Mouse (Mus musculus) cerebellum, adult 11-12 months (tissue): Measurements from ENCODE around the gene Ttyh3.

ENCODE experiments used
- DNase-seq: peaks from one replicate; pipeline ENCODE4 v3.0.0; 2022

Gene Ttyh3

DNA sequence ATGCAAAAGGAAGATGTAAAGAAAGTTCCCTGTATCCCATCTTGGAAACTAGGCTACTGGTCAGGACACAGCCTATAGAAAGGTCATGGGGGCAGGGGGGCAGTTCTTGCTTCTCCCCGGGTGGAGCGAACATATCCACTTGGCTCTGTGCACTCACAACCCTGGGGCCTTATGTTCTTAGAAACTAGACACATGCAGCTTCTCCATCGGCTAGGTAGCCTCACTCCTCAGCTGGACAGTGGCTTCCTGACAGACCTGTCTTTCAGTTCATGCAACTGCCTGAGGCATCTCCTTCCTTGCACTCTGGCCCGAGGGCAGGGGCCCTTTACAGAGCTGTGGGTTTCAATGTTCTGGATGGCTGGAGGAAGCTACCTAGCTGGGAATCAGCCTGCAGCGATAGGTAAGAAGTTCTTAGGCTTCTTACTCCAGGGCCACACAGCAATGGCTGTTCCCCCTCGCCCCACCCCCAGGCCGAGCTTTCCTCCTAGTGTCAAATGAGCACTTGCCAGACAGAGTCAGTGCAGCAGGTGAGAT, 1.1 kb upstream of the Ttyh3 start:
- DNase-seq = peak; percentile 52

DNA sequence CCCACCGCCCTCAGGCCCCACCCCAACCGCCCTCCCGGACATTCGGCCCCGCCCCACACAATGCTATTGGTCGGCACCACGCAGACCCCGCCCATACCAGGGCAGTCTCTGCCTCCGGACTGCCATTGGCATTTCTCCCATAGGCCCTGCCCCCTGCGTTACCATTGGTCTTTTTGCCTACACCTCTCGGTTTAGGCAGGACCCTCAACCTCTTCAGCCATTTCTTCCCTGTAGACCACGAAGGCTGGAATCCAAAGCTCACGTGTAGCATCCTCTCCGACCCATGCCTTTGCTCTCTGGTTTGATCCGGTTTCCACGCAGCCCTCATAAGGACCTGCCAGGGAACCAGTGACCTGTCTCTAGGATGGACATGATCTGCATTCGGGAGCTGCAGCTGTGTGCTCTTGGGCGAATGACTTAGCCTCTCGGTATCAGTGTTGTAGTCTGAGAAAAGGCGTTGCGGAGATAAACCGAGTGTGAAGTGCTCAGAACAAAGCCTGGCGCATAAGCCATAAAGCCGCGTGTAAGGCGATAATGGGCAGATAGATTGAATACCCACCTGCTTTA, 353 bp upstream of the Ttyh3 start:
- DNase-seq = peak; percentile 97

DNA sequence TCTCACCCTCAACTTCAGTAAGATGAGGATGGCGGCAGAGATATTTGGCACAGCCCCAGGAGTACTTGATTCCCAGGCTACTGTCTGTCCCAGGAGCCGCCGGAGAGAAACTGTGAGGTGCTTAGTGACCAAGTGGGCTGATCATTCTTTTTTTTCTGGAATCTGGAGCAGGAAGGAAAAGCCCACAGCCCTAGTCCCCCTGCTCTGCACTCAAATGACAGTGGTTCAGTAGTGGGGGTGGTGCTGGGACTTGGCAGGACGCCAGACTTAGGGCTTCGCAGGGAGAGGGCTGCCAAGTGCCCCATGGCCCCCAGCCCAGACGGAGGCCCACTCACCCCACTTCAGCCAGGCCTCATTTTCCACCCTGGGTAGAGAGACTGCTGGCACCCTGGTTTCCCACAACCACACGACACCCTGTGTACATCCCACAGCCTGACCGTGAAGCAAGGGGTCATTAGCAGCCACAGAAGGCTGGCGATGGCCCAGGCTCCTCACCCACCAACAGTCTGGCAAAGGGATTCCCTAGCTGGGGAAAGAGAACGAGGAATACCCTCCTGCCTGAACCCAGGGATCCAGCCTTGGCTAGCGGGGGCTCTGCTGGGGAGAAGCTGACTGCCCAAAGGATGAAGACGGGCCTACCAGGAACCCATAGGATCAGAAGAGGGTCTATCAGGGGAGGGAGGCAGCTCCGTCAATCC, 861 bp downstream of the Ttyh3 start:
- peak; percentile 73 for DNase-seq

DNA sequence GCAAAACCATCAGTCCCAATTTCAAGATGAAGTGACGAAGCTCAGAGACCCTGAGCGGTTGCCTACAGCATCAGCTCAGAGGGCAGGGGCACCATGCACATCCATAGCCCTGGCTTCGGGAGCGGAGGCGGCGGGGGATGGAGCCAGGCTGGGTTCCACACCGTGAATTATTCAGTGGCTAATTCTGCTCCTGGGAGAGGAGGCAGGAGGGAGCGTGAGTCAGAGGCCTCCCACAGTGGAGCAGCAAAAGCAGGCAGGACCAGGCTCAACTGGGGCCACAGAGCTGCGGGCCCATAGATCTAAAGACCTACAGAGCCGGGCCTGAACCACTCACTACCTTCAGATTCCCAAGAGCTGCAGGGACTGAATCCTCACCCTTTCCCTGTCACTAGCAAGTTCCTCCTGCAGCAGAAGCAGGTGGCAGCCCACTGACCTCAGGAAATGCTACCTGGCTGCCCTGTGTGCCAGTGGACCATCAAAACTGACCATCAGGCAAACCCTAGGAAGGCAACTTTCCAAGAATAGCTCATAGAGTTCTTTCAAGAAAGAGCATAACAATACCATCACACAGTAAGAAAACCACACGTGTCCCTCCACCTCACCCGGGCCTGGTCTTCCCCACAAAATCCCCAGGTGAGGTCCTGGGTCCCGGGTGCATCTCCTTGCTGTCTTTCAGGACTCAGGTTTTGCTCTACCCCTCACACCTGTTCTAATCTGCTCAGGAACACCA, 1.6 kb downstream of the Ttyh3 start:
- DNase-seq = peak; percentile 42

DNA sequence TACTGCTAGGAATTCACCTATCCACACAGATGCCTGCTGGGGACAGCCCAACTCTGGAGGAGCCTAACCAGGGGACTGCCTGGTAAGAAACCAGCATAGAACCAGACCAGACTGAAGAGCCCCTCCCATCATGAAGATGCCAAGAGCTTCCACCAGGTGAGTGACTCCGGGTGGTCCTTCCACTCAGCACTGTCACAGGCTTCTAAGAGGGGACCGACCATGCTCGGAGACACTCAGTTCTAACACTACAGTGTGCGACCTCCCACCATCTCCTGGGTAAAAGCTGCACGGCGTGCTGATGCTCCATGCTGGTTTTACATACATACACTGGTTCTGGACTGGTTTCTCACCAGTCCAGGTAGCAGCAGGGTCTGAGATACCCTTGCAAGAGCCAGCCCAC, 2.7 kb downstream of the Ttyh3 start:
- DNase-seq = no peak

DNA sequence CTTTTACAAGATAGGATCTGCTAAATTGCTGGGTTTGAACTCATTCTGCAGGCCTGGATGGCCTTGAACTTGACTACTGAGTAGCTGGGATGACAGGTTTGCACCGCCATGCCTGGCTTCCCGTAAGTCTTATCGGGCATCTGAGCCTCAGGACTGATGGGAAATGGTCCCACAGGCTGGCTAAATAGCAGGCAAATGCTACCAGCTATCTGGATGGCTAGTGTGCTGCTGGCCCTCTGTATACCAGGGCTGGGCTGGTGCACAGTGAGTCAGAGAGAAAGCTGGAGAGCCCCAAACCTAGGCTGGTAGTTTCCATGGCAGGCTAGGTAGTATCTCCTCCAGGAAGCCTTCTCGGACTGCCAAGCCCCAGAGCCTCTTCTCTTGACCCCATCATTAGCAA, 3.4 kb downstream of the Ttyh3 start:
- DNase-seq = no peak

DNA sequence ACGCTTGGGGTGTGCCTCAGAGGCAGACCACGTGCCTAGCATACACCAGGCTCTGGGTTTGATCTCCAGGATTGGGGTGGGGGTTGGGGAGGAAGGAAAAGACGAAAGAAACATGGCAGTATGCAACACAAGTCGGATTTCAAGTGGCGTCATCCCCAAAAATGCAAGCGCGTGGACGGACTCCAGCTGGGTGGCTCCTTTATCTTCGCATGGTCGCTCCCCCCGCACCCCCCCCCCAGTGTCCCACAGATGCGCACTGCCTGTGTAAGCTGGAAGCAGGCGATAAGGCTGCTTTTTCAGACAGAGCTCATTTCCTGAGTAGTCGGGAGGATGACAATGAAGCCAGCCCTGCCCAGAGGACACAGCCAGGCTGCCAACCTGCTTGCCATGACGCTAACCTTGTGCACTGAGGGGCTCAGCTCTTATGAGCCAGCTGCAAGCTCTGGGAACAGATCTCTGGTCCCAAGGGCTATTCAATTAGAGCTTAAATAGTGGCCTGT, 4.1 kb downstream of the Ttyh3 start:
- no peak for DNase-seq

DNA sequence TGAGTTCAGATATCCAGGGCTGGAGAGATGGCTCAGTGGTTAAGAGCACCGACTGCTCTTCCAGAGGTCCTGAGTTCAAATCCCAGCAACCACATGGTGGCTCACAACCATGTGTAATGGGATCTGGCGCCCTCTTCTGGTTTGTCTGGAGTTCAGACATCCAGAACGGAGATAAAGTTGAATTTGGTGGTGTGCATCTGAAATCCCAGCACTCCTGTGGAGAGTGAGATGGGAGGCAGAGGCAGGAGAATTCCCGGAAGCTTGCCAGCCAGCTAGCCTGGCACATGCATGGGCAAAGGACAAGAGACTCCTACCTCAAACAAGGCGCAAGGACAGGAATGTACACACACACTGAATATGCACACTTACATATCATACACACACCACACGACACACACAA, 4.6 kb downstream of the Ttyh3 start:
- DNase-seq = no peak

DNA sequence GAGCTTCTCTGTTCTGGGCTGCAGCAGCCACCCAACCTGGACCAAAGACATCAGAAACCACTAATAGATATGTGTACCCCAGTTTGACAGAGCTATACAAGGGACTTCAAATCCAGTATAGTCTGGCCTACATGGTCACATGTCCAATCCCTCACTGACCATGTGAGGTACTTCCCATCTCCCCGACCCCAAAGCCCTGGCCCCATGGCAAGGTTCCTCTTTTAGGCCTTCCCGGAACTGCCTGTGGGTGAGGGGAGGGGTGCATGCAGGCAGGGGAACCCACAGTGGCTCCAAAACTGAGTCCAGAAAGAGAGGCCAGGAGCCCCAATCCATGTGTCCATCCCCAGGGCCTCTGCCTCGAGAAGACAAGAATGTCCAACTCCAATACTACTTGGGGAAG, 6.8 kb downstream of the Ttyh3 start:
- no peak for DNase-seq

DNA sequence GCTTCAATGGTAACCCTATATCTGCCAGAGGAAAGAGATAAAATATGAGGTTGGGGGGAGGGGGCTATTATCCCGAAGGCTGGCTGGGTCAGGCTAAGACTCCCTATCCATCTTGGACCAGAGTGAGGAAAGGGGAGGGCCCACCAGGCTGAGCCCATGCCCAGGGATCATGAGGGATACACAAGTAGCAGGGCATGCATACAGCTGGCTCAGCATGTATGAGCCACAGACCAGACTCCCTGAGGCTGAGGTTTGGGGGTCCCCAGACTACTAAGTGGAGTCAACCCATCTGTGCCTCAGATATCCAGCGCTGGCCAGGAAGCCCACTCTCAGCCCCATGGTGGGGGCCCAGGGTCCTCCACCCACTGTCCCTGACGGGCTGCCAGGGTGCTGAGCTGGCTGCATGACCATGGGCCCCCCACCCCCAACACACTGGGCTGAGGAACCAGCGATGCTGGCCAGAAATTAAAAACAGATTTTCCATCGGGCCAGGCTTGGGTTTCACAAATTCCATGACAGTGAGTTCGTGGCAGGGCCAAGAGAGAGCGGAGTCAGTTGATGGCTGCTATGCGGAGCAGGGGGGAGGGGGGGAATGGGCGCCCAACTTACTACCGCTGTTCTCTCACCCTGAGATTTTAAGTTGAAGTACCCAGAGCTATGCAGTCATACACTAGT, 7.4 kb downstream of the Ttyh3 start:
- no peak for DNase-seq

DNA sequence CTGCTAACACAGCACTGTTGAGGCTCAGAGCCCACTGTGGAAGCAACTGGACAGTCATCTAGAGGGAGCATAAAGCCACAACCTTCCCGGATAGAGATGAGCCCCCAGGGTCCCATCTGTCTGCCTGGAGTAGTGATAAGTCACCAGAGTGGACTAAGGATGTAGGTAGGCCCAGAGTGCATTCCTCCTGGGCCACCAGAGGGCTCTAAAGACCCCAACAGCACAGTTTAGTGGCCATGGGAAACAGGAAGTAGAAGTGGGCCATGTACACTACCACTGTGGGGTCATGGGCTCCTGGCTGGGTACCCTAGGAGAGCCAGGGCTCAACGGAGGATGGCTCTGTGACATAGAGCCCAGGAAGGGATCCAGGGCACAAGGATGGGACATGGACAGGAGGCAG, 8.0 kb downstream of the Ttyh3 start:
- no peak for DNase-seq

DNA sequence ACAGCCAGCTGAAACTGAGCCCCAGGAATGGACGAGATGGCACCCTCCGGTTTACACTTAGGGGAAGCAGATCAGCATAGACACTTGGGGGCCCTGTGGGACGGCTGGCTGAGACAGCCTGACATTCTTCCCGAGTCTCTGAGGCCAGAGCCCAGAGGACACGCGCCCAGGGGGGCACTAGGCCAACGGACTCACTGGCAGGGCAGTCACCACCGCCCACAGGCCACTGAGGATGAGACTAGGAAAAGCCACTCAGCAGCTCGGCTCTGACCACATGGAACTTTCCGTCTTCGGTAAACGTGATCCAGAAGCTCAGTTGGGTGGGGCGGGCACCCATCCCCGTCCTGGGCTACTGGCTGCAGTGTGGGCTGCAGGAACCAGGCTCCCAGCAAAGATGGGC, 9.0 kb downstream of the Ttyh3 start:
- no peak for DNase-seq

DNA sequence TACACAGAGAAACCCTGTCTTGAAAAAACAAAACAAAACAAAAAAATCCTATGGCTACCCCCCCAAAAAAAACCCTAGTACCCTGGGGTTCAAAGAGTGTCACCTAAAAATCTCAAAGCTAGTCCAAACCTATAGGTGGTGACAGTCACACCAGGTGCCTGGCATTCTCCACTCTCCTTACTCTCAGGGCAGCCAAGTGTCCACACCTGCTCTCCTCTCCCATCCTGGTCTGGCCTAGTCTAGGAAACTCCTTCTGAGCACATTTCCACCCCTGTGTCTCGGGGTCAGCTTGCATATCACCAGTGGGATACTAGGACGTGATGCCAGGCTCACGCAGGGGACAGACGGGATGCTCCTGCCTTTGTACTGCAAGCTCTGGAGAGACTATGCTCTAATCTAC, 9.5 kb downstream of the Ttyh3 start:
- DNase-seq = no peak

DNA sequence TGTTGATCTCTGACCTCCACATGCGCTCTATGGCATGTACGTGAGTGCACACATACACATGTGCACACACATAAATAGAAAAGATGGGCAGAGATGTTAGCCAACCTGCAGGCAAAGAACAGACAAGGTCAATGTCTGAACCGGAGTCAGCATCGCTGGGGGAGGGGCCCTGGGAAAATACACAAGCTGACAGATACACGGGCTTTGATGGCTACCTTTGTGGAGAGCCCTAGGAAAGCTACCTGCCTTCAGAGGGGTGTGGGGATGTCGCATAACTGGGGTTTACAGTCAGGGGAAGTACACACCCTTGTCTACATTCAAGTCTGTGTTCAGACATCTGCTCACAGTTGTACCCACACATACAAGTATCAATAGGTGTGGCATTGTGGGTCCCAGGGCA, 10.3 kb downstream of the Ttyh3 start:
- DNase-seq = no peak

DNA sequence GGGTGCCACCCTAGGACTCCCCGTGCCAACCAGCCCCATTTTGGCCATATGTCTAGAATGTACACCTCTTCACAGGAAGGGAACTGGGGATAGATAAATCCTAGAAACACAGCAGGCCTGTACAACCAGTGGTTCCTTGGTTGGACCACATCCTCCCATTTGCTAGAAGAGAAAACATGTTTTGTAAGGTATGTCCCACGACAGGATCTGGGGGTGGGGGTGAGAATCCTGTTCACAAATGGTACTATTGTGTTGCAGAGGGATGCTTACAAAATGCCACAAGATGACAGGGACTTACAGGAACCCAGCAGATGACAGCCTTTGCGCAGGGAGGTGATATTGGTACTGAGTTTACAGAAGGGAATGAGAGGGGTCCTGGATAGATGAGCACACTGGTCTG, 10.8 kb downstream of the Ttyh3 start:
- DNase-seq = no peak

DNA sequence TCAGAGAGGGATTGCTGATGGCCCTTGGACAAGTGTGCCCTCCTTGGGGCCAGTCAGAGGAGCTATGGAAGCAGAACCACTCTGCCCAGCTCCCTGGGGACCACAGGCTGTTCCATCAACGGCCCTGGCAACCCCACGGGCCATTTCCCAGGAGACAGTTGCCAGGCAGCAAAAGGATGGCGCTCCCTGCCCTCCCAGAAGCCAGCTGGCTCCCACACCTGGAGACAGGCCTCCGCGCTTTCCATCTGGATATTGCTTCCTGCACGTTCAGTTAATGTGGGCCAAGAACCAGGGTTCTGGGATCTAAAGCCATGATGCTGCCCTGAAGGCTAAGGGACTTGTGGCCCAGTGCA, 11.8 kb downstream of the Ttyh3 start:
- no peak for DNase-seq

DNA sequence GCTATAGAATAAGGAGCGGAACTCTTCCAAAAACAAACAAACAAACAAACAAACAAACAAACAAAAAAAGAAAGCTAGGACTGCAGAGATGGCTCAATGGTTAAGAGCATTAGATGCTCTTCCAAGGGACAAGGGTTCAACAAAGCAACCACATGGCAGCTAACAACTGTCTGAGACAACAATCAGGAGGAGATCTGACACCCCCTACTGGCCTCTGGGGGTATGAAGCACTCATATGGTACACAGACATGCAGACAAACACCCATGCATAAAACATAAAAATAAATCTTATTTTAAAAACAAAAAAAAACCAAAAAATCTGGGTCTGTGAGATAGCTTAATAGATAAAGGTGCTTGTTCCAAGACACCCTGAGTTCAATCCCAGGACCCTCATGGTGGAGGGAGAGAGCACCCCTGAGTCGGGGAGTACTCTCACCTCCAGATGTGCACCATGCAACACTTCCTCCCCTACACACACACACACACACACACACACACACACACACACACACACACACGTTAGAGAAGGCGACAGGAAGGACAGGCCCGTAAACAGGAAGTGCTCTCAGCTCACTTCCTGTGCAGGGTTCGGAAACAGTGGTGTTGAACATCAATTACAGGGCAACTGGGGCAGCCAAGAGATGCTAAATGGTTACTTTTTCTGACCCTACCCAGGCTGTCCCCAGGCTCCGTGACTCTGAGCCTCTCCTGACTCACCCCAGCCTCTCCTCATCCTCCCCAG, 12.3 kb downstream of the Ttyh3 start:
- DNase-seq = no peak

DNA sequence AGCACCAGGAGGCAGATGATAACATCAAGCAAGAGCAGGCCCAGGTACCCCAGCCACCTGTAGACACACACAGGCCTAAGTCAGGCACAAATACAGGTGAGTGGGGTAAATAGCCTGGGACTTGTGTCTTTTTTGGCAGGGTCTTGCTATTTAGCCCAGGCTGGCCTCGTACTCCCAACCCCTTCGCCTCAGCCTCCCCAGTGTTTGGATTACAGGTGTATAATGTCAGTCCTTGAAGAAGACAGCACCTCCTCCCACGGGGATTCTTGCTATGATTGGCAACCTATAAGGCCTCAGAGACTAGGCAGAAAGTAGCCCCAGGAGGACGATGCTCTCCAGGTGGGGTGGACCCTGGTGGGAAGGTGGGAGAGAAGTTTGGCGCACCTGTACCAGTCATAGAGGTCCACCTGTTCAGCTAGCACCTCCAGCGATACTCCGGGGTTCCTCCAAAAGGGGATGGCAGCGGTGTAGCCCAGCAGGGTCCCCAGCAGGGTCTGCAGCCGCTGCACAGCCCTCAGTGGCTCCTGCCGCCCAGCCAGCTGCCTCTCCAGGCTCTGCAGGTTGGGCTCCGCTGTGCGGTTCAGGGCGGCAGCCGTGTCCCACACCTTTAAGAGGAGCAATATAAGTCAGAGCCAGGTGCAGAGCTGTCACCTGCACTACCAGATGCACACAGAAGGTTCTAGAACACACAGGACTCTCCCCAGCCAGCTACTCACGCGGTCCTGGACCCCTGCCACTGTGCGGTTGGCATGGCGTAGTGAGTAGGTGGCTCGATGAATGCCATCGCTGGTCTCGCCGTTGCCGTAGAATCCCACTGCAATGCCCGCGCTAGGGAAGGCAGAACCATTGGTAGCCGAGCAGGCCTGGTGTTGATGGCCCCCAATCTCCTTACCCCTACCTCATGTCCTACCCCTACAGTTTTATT, 13.8 kb downstream of the Ttyh3 start:
- no peak for DNase-seq

DNA sequence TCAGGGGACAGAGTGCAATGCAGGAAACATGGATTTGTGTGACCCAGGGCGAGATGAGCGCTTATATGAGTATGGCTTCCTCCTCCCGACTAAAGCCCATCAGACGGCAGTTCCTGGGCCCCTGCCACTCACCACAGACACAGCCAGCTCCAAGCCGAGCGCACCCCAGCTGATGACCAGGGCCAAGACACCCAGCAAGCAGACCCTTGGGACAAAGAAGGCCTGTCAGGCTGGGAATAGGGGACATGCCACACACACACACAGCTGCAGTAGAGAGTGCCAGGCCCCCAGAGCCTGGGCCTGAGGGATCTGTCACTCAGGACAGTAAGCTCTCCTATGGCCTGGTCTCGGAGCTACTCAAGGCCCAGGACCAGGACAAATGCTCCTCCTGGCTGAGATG, 15.4 kb downstream of the Ttyh3 start:
- no peak for DNase-seq

DNA sequence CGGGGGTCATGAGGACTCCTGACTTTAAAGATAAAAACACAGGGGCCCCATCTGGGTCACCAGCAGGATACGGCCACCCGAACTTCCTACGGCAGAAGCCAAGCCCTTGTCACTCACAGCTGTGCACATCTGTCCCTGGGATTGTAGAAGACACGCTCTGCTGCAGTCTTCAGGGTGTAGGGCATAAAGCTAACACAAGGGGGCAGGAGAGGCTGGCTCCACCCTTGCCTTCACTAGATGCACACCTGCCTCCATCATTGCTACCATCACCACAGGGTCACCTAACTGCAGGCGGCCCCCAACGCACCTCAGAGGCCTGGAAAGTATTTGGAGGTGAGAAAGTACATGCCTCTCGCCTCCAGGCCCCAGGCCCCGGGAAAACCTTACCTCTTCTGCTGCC, 19.8 kb downstream of the Ttyh3 start:
- no peak for DNase-seq

DNA sequence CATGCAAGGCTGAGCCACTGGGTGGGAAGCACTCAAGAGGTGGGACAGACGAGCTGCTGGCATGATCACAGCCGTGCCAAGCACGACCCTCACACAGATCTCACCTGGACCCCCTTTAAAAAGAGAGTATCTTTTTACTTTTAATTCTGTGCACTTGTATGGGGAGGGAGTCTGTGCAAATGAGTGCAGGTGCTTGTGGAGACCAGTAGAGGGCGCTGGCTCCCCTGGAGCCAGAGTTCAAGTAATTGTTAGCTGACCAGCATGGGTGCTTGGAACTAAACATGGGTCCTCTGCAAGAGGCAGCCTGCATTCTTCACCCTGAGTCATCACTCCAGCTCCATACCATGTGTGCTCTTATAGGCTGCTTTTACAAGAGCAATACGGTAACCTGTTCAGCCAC, 21.3 kb downstream of the Ttyh3 start:
- DNase-seq = no peak

DNA sequence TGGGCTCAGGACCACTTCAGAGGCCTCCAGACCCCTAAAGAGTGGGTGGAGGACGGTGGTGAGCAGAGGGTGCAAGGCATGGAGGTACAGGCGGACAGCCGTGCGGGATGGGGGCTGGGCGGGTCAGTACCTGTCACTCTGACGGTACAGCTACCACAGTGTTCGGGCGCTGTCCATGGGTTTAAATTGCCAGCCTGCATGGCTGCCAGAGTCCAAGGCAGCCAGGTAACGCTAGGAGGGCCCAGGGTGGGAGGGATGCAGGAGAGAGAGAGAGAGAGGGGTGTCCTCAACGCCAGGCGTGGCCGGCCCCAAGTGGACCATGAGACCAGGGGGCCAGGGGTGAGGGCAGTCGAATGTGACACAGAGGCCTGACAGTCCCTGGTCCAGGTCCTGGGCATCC, 23.9 kb downstream of the Ttyh3 start:
- DNase-seq = no peak
